Mouse (Mus musculus) G1E (cell line): Measurements from ENCODE around the gene Dnajc7. TPM values are rescaled to one million over a fixed set of nuclear protein-coding genes. Genes with fewer than 3 reads are reported as not detected.

ENCODE experiments used
- ATAC-seq: 2 replicates; pipeline ENCODE4 v1.8.0; 2016; ENCODE audit warnings: mild to moderate bottlenecking; ENCODE audit not compliant: insufficient number of reproducible peaks, poor library complexity, low FRiP score, severe bottlenecking; ENCODE audit errors: extremely low read depth
- DNase-seq: peaks from one replicate; pipeline ENCODE4 v3.0.0; 2012; ENCODE audit warnings: low spot score
- H3K27me3 ChIP-seq: 2 replicates; pipeline ENCODE4 v1.6.1; 2012; ENCODE audit warnings: mild to moderate bottlenecking, low read length, inconsistent platforms; ENCODE audit not compliant: insufficient read depth
- H3K36me3 ChIP-seq: replicated peaks from 2 replicates; pipeline ENCODE3; 2012; ENCODE audit warnings: mild to moderate bottlenecking, inconsistent platforms
- H3K4me1 ChIP-seq: 2 replicates; pipeline ENCODE4 v1.6.1; 2012; ENCODE audit warnings: low read depth, low read length, inconsistent platforms, mixed read lengths; ENCODE audit not compliant: insufficient read depth
- H3K4me3 ChIP-seq: 2 replicates; pipeline ENCODE4 v1.5.1; 2012; ENCODE audit warnings: low read depth, mild to moderate bottlenecking, inconsistent platforms, low read length, moderate library complexity, mixed read lengths
- H3K9me3 ChIP-seq: replicated peaks from 2 replicates; pipeline ENCODE4 v1.6.1; 2012; ENCODE audit warnings: inconsistent platforms
- CTCF ChIP-seq: IDR thresholded peaks from 2 replicates; pipeline ENCODE4 v1.5.1; 2012; ENCODE audit warnings: low read depth, low read length, inconsistent platforms, mixed read lengths
- GATA1 ChIP-seq: IDR thresholded peaks from 2 replicates; pipeline ENCODE4 v1.6.1; 2012; ENCODE audit warnings: borderline replicate concordance, low read length, inconsistent platforms, mixed read lengths
- GATA2 ChIP-seq: IDR thresholded peaks from 2 replicates; pipeline ENCODE4 v1.6.1; 2012; ENCODE audit warnings: low read depth, low read length, inconsistent platforms, borderline replicate concordance
- POLR2AphosphoS5 ChIP-seq: IDR thresholded peaks from 2 replicates; pipeline ENCODE4 v1.6.1; 2012; ENCODE audit warnings: low read depth, low read length, inconsistent platforms; ENCODE audit not compliant: insufficient replicate concordance
- TAL1 ChIP-seq: conservative IDR thresholded peaks from 2 replicates; pipeline ENCODE4 v1.6.1; 2012; ENCODE audit warnings: low read depth, low read length, inconsistent platforms, mixed read lengths
- polyA plus RNA-seq: library from polyadenylated mRNA; stranded (reverse); fragments of >175 nt; gene quantifications from 2 replicates; pipeline ENCODE4 v1.2.3, GENCODE M21; 2012
- total RNA-seq, 2 experiments: library from RNA; stranded (forward) in 1 of 2; stranded (reverse) in 1 of 2; fragments of 200-1000 nt in 1 of 2; fragments of >200 nt in 1 of 2; fragmentation: Nextera tagmentation in 1 of 2; gene quantifications; 2 replicates each; pipeline ENCODE4 v1.2.3; 2014 to 2017

Gene Dnajc7
- total and polyA plus RNA-seq, 3 experiments, result 140 to 234 (median 151) TPM

DNA sequence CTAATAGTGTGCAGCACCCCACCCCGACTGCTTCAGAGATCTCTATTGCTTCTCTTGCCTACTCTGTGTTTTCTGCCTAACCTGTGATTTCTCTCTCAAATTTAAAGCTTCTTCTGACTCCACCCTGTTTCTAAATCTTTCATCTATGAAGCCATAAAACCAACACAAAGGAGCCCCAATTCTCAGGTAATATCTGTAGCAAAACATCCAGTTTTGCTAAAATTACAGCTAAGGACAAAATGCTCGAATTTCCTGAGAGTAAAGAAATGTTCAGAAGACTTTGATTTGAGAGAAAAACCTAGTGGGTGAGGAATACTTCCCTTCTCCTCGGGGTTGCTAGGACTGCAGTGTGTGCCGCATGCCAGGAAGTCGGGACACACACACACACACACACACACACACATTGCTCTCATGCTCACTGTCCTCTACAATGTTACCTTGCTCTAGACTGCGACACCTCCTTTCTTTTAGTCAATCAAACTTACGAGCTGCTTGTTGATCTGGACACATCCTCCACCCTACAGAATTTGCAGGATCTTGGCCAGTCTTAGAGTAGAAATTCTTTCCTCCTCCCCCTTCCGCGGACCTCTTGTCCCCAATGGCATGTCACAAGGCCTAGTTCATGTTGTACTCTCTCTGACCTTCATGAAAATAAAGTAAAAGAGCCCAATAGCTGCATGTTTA lies 9.8 kb downstream of the Dnajc7 start:
- H3K36me3 ChIP-seq, result peaks cover 88% of the 10 kb centered on the region
- no peaks in the 10 kb centered on the region for H3K27me3 ChIP-seq
- peaks cover 27% of the 10 kb centered on the region for H3K4me1 ChIP-seq
- no peak for DNase-seq
- H3K4me3 ChIP-seq, result no peak overlapping the region
- TF ChIP-seq GATA1 (no peak), GATA2 (no peak), TAL1 (no peak), CTCF (no peak), POLR2AphosphoS5 (no peak)
- no peaks in the 10 kb centered on the region for H3K9me3 ChIP-seq
- ATAC-seq, result no peak

GRCm38 (mm10) chr11:100609355-100609996 lies 10.5 kb downstream of the Dnajc7 start:
- no peak for DNase-seq
- Histone ChIP-seq H3K4me1 (peaks cover 29% of the 10 kb centered on the region), H3K27me3 (no peaks in the 10 kb centered on the region), H3K9me3 (no peaks in the 10 kb centered on the region), H3K4me3 (no peak overlapping the region), H3K36me3 (peaks cover 87% of the 10 kb centered on the region)
- ATAC-seq, result no peak
- TF ChIP-seq CTCF, result no peak
- no peak for TF ChIP-seq POLR2AphosphoS5
- TF ChIP-seq GATA1, result no peak
- no peak for TF ChIP-seq TAL1

DNA sequence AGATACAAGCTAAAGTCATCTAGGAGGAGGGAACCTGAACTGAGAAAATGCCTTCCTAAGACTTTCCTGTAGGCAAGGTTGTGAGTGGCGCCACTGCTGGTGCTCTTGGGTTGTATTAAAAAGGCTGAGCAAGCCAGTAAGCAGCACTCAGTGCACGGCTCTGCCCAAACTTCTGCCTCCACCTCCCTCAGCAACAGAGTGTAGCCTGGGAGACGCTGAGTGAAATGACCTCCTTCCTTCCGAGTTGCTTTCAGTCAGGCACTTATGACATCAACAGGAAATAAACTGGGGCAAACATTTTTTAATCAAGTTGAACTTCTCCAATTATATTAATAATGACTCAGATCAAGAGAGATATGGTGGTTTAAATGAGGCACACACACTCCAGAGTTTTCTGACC lies 11.2 kb downstream of the Dnajc7 start:
- no peak for TF ChIP-seq TAL1
- TF ChIP-seq GATA1, result no peak
- TF ChIP-seq POLR2AphosphoS5, result no peak
- TF ChIP-seq GATA2, result no peak
- no peak for TF ChIP-seq CTCF
- Histone ChIP-seq H3K4me1 (peaks cover 28% of the 10 kb centered on the region), H3K36me3 (peaks cover 89% of the 10 kb centered on the region), H3K9me3 (no peaks in the 10 kb centered on the region), H3K27me3 (no peaks in the 10 kb centered on the region), H3K4me3 (no peak overlapping the region)
- ATAC-seq (no peak), DNase-seq (no peak)

DNA sequence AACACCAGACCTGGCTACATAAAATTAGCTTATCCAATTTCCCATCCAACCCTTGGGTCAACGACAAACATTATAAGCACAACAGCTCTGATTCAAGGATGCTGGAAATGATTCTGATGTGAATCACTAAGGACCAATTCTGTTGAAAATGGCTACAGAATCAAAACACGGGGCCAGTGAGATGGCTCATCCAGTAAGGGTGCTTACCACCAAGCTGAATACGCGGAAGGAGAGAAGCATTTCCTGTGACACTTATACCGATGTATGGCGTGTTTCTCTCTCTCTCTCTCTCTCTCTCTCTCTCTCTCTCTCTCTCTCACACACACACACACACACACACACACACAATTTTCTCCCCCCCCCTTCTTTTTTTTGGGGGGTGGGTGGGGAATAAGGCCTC lies 12.8 kb downstream of the Dnajc7 start:
- TF ChIP-seq CTCF (no peak), POLR2AphosphoS5 (no peak), GATA2 (no peak), GATA1 (no peak), TAL1 (no peak)
- H3K36me3 ChIP-seq, result peaks cover 92% of the 10 kb centered on the region
- DNase-seq (no peak), ATAC-seq (no peak)
- no peaks in the 10 kb centered on the region for H3K9me3 ChIP-seq
- no peaks in the 10 kb centered on the region for H3K27me3 ChIP-seq
- H3K4me3 ChIP-seq, result no peak overlapping the region
- H3K4me1 ChIP-seq, result peaks cover 25% of the 10 kb centered on the region

GRCm38 (mm10) chr11:100605451-100605850 lies 14.5 kb downstream of the Dnajc7 start:
- Histone ChIP-seq H3K36me3 (peaks cover 92% of the 10 kb centered on the region), H3K9me3 (no peaks in the 10 kb centered on the region), H3K4me3 (no peak overlapping the region), H3K4me1 (peaks cover 20% of the 10 kb centered on the region), H3K27me3 (no peaks in the 10 kb centered on the region)
- no peak for ATAC-seq
- TF ChIP-seq CTCF, result no peak
- TF ChIP-seq GATA1, result no peak
- TF ChIP-seq POLR2AphosphoS5, result no peak
- no peak for TF ChIP-seq GATA2
- no peak for TF ChIP-seq TAL1
- no peak for DNase-seq

- Histone ChIP-seq H3K9me3 (no peaks in the 10 kb centered on the region), H3K4me3 (no peak overlapping the region), H3K4me1 (peaks cover 17% of the 10 kb centered on the region), H3K27me3 (no peaks in the 10 kb centered on the region), H3K36me3 (peaks cover 92% of the 10 kb centered on the region)
- no peak for ATAC-seq
- no peak for TF ChIP-seq GATA1
- TF ChIP-seq GATA2, result no peak
- TF ChIP-seq TAL1, result no peak
- TF ChIP-seq CTCF, result no peak
- no peak for TF ChIP-seq POLR2AphosphoS5
- DNase-seq, result no peak
Observed at GRCm38 (mm10) chr11:100604321-100605005, 15.5 kb downstream of the Dnajc7 start.
